Mouse (Mus musculus): ENCODE results near the gene Glis1.
A peak's percentile ranks its signal among the peaks of the same experiment; 100 is the strongest.

The Glis1 gene

DNA sequence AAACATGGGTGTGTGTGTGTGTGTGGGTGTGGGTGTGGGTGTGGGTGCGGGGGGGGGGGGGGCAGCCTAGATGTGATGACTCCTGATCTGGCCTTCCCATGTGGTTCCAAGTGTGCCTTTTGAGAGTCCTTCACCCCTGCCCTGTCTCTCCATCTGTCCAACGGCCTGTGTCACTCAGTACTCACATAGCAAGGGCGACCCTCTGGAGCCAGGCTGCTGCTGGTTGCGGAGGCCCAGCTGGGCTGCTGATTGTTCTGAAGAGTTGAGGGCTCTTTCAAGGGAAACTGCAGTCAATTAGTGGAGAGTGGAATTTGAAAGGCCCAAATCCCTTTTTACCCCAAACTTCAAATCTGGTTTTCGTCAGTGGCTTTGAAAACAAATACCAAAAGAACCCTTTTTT, 86.4 kb downstream of the Glis1 start:
- DNase-seq: peak; percentile 83

- peak; percentile 80 for DNase-seq
Observed at GRCm38 (mm10) chr4:107523607-107524151, 89.3 kb downstream of the Glis1 start.

- DNase-seq: peak; percentile 77
Observed at GRCm38 (mm10) chr4:107535126-107535525, 100.7 kb downstream of the Glis1 start.

- peak; percentile 80 for DNase-seq
Observed at GRCm38 (mm10) chr4:107538116-107538515, 103.7 kb downstream of the Glis1 start.

DNA sequence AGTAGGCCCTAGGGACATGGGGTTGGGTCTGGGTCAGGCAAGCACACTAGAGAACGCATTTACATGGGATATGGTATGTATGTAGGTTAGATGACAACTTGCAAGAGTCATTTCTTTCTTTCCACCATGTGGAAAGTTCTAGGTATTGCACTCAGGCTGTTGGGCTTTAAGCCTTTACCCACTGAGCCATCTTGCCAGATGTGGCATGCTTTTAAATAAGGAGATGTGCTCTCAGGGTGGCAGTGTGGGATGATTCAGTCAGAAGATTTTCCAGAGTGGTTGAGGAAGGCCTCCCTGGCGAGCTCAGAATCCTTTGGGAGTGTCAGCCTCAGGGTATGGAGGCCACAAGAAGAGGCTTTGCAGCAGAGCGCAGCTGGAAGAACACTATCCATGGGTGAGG, 104.2 kb downstream of the Glis1 start:
- peak; percentile 75 for DNase-seq

- DNase-seq: peak; percentile 77
Observed at GRCm38 (mm10) chr4:107539021-107539420, 104.6 kb downstream of the Glis1 start.

- DNase-seq: peak; percentile 54
Observed at GRCm38 (mm10) chr4:107541821-107542220, 107.4 kb downstream of the Glis1 start.

GRCm38 (mm10) chr4:107544843-107545242, 110.5 kb downstream of the Glis1 start:
- DNase-seq: peak; percentile 48

- DNase-seq: peak; percentile 66
Observed at GRCm38 (mm10) chr4:107545726-107546125, 111.3 kb downstream of the Glis1 start.

DNA sequence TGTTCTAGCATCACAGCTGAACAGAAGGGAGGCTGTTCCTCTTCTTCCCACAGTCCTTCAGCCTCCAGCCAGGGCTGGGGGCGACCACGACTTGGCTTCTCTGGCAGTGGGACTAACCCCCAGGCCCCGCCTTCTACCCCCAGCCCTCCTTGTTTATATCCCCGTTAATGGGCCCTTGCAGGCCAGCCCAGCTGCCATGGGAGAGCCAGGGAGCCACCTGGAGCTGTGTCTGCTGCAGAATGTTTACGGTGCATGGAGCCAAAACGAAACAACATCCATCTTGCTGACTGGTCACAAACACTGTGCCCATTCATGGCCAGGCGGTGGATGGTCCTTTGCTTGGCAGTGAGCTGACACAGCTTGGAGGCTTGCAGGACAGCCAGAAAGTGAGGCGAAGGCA, 112.1 kb downstream of the Glis1 start:
- peak; percentile 78 for DNase-seq

DNA sequence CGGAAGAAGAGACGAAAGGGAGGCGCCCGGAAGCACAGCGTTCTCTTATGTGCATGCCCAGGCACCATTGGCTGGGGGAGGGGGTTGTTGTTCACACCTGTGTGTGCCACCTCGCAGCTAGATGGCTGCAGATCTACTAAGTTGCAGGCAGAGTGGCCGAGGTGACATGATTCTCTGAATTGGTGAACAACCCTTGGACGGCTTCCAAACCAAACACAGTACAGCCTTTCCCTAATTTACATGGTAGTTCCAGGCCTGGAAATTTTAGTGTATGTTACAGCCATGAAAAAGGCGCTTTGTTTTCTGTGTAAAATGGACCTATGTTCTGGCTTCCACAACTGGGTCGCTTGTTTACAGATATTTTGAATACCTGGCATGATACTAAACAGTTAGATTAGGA, 115.7 kb downstream of the Glis1 start:
- no peak for DNase-seq

- peak; percentile 82 for DNase-seq
Observed at GRCm38 (mm10) chr4:107550546-107550945, 116.2 kb downstream of the Glis1 start.

- DNase-seq: peak; percentile 82
Observed at GRCm38 (mm10) chr4:107552696-107553095, 118.3 kb downstream of the Glis1 start.

DNA sequence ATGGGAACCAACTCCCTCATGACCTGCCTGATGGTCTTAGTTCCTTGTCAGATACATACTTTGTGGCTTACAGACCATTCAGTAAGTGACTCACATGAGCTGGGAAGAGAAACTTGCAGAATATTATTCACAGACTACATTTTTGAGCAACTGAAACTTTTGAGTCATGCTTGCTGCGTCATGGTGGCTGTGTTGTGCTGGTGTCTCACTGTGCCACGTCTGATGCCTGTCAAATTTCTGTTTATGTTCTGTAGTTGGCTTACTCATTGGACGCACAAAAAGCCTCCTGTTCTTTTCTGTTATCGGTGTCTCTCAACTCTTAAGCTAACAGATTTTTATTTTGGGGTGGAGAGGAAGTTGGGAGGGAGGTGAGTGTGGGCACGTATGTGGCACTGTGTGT, 119.4 kb downstream of the Glis1 start:
- DNase-seq: no peak

DNA sequence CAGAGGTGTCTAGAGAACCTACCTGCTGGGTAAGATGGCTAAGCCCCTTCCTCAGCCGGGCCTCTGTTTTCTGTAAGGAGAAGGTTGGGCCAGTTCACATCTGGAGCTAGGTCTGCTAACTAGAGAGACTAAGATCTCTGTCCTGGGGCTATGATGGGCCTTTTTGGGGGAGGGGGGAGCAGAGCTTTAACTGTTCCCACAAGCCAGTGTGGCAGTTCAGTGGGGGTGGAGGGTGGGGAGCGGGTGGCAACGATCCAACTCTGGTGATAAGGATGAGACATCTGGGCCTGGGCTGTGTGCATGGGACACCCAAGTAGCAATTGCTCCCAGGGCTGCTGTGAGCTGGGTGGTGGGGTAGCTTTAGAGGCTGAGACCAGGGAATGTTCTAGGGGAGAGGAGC, 124.4 kb downstream of the Glis1 start:
- DNase-seq: no peak

- DNase-seq: no peak
Observed at GRCm38 (mm10) chr4:107561056-107561455, 126.7 kb downstream of the Glis1 start.

- DNase-seq: no peak
Observed at GRCm38 (mm10) chr4:107568159-107568558, 133.8 kb downstream of the Glis1 start.

GRCm38 (mm10) chr4:107568881-107569443, 134.6 kb downstream of the Glis1 start:
- DNase-seq: no peak

GRCm38 (mm10) chr4:107570329-107571014, 136.1 kb downstream of the Glis1 start:
- no peak for DNase-seq

GRCm38 (mm10) chr4:107575781-107576180, 141.4 kb downstream of the Glis1 start:
- no peak for DNase-seq

GRCm38 (mm10) chr4:107576742-107577141, 142.4 kb downstream of the Glis1 start:
- no peak for DNase-seq

GRCm38 (mm10) chr4:107577146-107577839, 142.9 kb downstream of the Glis1 start:
- DNase-seq: no peak

DNA sequence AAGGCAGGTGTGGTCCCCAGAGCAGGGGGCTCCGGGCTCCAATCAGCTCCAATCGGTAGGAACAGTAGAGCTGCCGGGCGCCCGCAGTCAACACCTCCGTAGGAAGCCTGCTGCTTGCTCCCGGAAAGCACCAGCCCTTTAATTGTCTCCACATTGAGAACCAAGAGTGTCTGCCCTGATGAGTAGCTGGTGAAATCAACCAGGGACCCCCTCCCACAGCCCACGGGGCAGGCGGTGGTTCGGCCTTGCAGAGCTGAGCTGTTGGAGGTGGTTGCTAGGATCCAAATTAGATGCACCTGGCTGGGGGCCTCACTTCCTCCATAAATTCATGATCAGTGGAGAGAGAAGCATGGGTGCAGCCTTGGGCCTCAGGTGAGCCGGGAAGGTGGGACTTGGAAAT, 146.5 kb downstream of the Glis1 start:
- DNase-seq: no peak

- no peak for DNase-seq
Observed at GRCm38 (mm10) chr4:107586391-107586790, 152.0 kb downstream of the Glis1 start.

Data from heart, adult 11 months (tissue).